Mouse (Mus musculus): ENCODE results near the gene Pou2f1.

DNA sequence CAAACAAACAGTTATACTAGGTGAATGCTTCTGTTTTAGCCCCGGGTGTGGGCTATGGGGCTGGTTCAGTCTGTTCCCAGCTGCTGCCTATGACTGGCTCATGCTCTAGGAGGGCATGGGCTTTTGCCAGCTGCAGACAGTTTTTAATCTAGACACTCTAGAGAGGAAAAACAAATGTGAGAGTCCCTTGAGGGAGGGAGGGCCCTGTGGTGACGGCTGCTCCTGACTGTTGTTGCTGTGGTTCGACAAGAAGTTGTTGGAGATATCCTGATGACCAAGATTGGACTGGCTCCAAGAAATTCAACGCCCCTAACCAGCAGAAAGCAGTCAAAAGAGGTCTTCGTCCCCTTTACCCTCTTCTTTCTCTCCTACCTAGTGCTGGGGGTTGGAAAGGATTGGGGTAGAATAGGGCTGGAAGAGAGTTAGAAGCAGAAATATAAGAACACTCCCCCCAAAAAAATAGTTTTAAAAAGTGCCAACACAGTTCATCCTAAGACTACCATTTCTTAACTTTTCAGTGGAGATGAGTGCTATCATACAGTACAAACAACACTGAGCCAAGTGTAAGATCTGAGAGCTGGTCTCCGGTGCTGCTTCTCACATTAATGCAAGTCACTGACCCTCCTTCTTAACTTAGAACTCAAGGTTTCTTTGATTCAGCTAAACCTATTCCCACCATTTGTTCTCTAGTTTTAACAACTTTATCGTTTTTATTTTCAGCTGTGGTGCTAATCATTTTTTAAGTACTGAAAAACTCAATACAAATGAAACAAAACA lies 25.6 kb downstream of the Pou2f1 start:
- no peak for TF ChIP-seq POLR2A (IDR thresholded peaks at IDR 0.05; ENCODE audit: borderline replicate concordance, extremely low read depth, insufficient read depth, insufficient read length, poor library complexity, severe bottlenecking)
- no peak for TF ChIP-seq CTCF (IDR thresholded peaks at IDR 0.05; ENCODE audit: borderline replicate concordance, extremely low read depth, insufficient read depth, insufficient read length)
